Mouse (Mus musculus) 416B (cell line): ENCODE measurements around the gene Cxcl9.

ENCODE experiments used
- DNase-seq: peaks from one replicate; pipeline ENCODE4 v3.0.0; 2011; ENCODE audit warnings: low read depth

The Cxcl9 gene

GRCm38 (mm10) chr5:92336743-92337142, 8.9 kb upstream of the Cxcl9 start:
- DNase-seq = no peak

- no peak for DNase-seq
Measured at GRCm38 (mm10) chr5:92332359-92332840, 4.5 kb upstream of the Cxcl9 start.

GRCm38 (mm10) chr5:92331635-92332338, 3.9 kb upstream of the Cxcl9 start, which contains the start of gene Art3:
Gene Art3, plus strand, starts transcription at chr5:92331827.
- DNase-seq = no peak

GRCm38 (mm10) chr5:92331122-92331521, 3.2 kb upstream of the Cxcl9 start:
- DNase-seq = no peak

- DNase-seq = peak; percentile 88
Measured at GRCm38 (mm10) chr5:92327367-92327766, 512 bp downstream of the Cxcl9 start.

GRCm38 (mm10) chr5:92323264-92323663, 4.6 kb downstream of the Cxcl9 start:
- DNase-seq = peak; percentile 39

- DNase-seq = peak; percentile 41
Measured at GRCm38 (mm10) chr5:92322612-92323011, 5.3 kb downstream of the Cxcl9 start.

GRCm38 (mm10) chr5:92321631-92322400, 6.1 kb downstream of the Cxcl9 start:
- DNase-seq = no peak

- peak; percentile 69 for DNase-seq
Measured at GRCm38 (mm10) chr5:92318596-92318995, 9.3 kb downstream of the Cxcl9 start.

- peak; percentile 60 for DNase-seq
Measured at GRCm38 (mm10) chr5:92318119-92318518, 9.8 kb downstream of the Cxcl9 start.

- peak; percentile 91 for DNase-seq
Measured at GRCm38 (mm10) chr5:92313776-92314175, 14.1 kb downstream of the Cxcl9 start.

- peak; percentile 94 for DNase-seq
Measured at GRCm38 (mm10) chr5:92312046-92312715, 15.7 kb downstream of the Cxcl9 start.

- DNase-seq = peak; percentile 96
Measured at GRCm38 (mm10) chr5:92309681-92310511, 18.0 kb downstream of the Cxcl9 start, which contains the start of gene Sdad1. Gene Sdad1, minus strand, starts transcription at chr5:92310479.

GRCm38 (mm10) chr5:92304291-92304690, 23.6 kb downstream of the Cxcl9 start:
- no peak for DNase-seq

- no peak for DNase-seq
Measured at GRCm38 (mm10) chr5:92302149-92302840, 25.6 kb downstream of the Cxcl9 start.

GRCm38 (mm10) chr5:92294525-92294924, 33.4 kb downstream of the Cxcl9 start:
- DNase-seq = no peak

- no peak for DNase-seq
Measured at GRCm38 (mm10) chr5:92291652-92292414, 36.0 kb downstream of the Cxcl9 start.

- DNase-seq = no peak
Measured at GRCm38 (mm10) chr5:92287840-92288239, 40.0 kb downstream of the Cxcl9 start.

- peak; percentile 55 for DNase-seq
Measured at GRCm38 (mm10) chr5:92283107-92283506, 44.8 kb downstream of the Cxcl9 start.

GRCm38 (mm10) chr5:92282571-92282970, 45.3 kb downstream of the Cxcl9 start:
- DNase-seq = no peak
